Mouse (Mus musculus): ENCODE data around the gene Ass1. TPM values are rescaled to one million over a fixed set of nuclear protein-coding genes. Genes with fewer than 3 reads are reported as not detected.

Ass1 gene
- polyA plus RNA-seq, 1 experiment from 2014 or later = 7.3 TPM

- Histone ChIP-seq H3K9me3 (no peaks in the 10 kb centered on the region; the same call in 1 of the 2 replicates), H3K27ac (no peak overlapping the region), H3K4me1 (peaks cover 20% of the 10 kb centered on the region), H3K4me3 (no peak overlapping the region), H3K27me3 (ENCODE audit: poor library complexity, severe bottlenecking) (peaks cover 42% of the 10 kb centered on the region), H3K36me3 (replicated peaks) (no peaks in the 10 kb centered on the region)
- WGBS = 77% methylated on average over 10 of the region's 10 CpGs
- no peak for DNase-seq (ENCODE audit: extremely low spot score, low spot score)
Observed at GRCm38 (mm10) chr2:31476107-31476820, 6.3 kb downstream of the Ass1 start.

- Histone ChIP-seq H3K27ac (no peak overlapping the region), H3K36me3 (replicated peaks) (no peaks in the 10 kb centered on the region), H3K9me3 (no peaks in the 10 kb centered on the region; the same call in 1 of the 2 replicates), H3K27me3 (ENCODE audit: poor library complexity, severe bottlenecking) (peaks cover 39% of the 10 kb centered on the region), H3K4me3 (no peak overlapping the region), H3K4me1 (peaks cover 20% of the 10 kb centered on the region)
- WGBS = 79% methylated on average over 12 of the region's 12 CpGs
- no peak for DNase-seq (ENCODE audit: extremely low spot score, low spot score)
Observed at GRCm38 (mm10) chr2:31477234-31478161, 7.5 kb downstream of the Ass1 start.

- H3K4me1 ChIP-seq = peaks cover 21% of the 10 kb centered on the region
- peaks cover 79% of the 10 kb centered on the region for H3K27me3 ChIP-seq (ENCODE audit: poor library complexity, severe bottlenecking)
- peak; percentile 85 for DNase-seq (ENCODE audit: extremely low spot score, low spot score)
- 35% methylated on average over 8 of the region's 8 CpGs for WGBS
- no peaks in the 10 kb centered on the region for H3K36me3 ChIP-seq (replicated peaks)
- H3K27ac ChIP-seq = no peak overlapping the region
- H3K9me3 ChIP-seq = no peaks in the 10 kb centered on the region
- no peak overlapping the region for H3K4me3 ChIP-seq
Observed at GRCm38 (mm10) chr2:31482914-31483575, 13.0 kb downstream of the Ass1 start.

- peaks cover 83% of the 10 kb centered on the region for H3K27me3 ChIP-seq (ENCODE audit: poor library complexity, severe bottlenecking)
Observed at GRCm38 (mm10) chr2:31484187-31484586, 14.2 kb downstream of the Ass1 start.

GRCm38 (mm10) chr2:31489166-31489565, 19.2 kb downstream of the Ass1 start:
- Histone ChIP-seq H3K27ac (peak overlapping the region; percentile 11; the same call in 1 of the 2 replicates), H3K4me3 (no peak overlapping the region), H3K36me3 (replicated peaks) (no peaks in the 10 kb centered on the region), H3K4me1 (peaks cover 58% of the 10 kb centered on the region), H3K27me3 (ENCODE audit: poor library complexity, severe bottlenecking) (peaks cover 100% of the 10 kb centered on the region), H3K9me3 (no peaks in the 10 kb centered on the region; the same call in 1 of the 2 replicates)
- WGBS = 52% methylated on average over 12 of the region's 12 CpGs
- no peak for DNase-seq (ENCODE audit: extremely low spot score, low spot score)

More at GRCm38 (mm10) chr2:31484187-31484586, 14.2 kb downstream of the Ass1 start:
- H3K4me1 ChIP-seq = peaks cover 33% of the 10 kb centered on the region
- no peaks in the 10 kb centered on the region for H3K36me3 ChIP-seq (replicated peaks)
- no peaks in the 10 kb centered on the region for H3K9me3 ChIP-seq
- H3K4me3 ChIP-seq = no peak overlapping the region
- WGBS = 20% methylated on average over 5 of the region's 5 CpGs
- no peak overlapping the region for H3K27ac ChIP-seq
- peak; percentile 86 for DNase-seq (ENCODE audit: extremely low spot score, low spot score)

GRCm38 (mm10) chr2:31490556-31490955, 20.5 kb downstream of the Ass1 start:
- peaks cover 100% of the 10 kb centered on the region for H3K27me3 ChIP-seq (ENCODE audit: poor library complexity, severe bottlenecking)
- no peak for DNase-seq (ENCODE audit: extremely low spot score, low spot score)
- no peak overlapping the region for H3K4me3 ChIP-seq
- no peaks in the 10 kb centered on the region for H3K36me3 ChIP-seq (replicated peaks)
- no peak overlapping the region for H3K27ac ChIP-seq
- WGBS = 80% methylated on average over 2 of the region's 2 CpGs
- no peaks in the 10 kb centered on the region; the same call in 1 of the 2 replicates for H3K9me3 ChIP-seq
- peaks cover 58% of the 10 kb centered on the region for H3K4me1 ChIP-seq

GRCm38 (mm10) chr2:31492308-31492707, 22.3 kb downstream of the Ass1 start:
- no peak overlapping the region for H3K4me3 ChIP-seq
- no peaks in the 10 kb centered on the region for H3K36me3 ChIP-seq (replicated peaks)
- 94% methylated on average over 8 of the region's 8 CpGs for WGBS
- H3K27ac ChIP-seq = no peak overlapping the region
- peaks cover 75% of the 10 kb centered on the region for H3K4me1 ChIP-seq
- no peaks in the 10 kb centered on the region; the same call in 1 of the 2 replicates for H3K9me3 ChIP-seq
- no peak for DNase-seq (ENCODE audit: extremely low spot score, low spot score)
- H3K27me3 ChIP-seq (ENCODE audit: poor library complexity, severe bottlenecking) = peaks cover 100% of the 10 kb centered on the region

- Histone ChIP-seq H3K27ac (peak overlapping the region; percentile 53; the same call in 1 of the 2 replicates), H3K4me1 (peaks cover 76% of the 10 kb centered on the region)
- WGBS = 35% methylated on average over 11 of the region's 11 CpGs
Observed at GRCm38 (mm10) chr2:31493243-31493642, 23.2 kb downstream of the Ass1 start.

GRCm38 (mm10) chr2:31494315-31494714, 24.3 kb downstream of the Ass1 start:
- H3K4me3 ChIP-seq = peak overlapping the region; percentile 29

More at GRCm38 (mm10) chr2:31493243-31493642, 23.2 kb downstream of the Ass1 start:
- Histone ChIP-seq H3K4me3 (no peak overlapping the region), H3K36me3 (replicated peaks) (no peaks in the 10 kb centered on the region), H3K27me3 (ENCODE audit: poor library complexity, severe bottlenecking) (peaks cover 100% of the 10 kb centered on the region), H3K9me3 (no peaks in the 10 kb centered on the region; the same call in 1 of the 2 replicates)
- DNase-seq (ENCODE audit: extremely low spot score, low spot score) = no peak

GRCm38 (mm10) chr2:31495046-31495476, 25.1 kb downstream of the Ass1 start:
- DNase-seq (ENCODE audit: extremely low spot score, low spot score) = peak; percentile 53
- Histone ChIP-seq H3K9me3 (no peaks in the 10 kb centered on the region; the same call in 1 of the 2 replicates), H3K36me3 (replicated peaks) (no peaks in the 10 kb centered on the region), H3K4me1 (peaks cover 76% of the 10 kb centered on the region), H3K4me3 (peak overlapping the region; percentile 29), H3K27me3 (ENCODE audit: poor library complexity, severe bottlenecking) (peaks cover 100% of the 10 kb centered on the region), H3K27ac (peak overlapping the region; percentile 69)
- WGBS = 25% methylated on average over 13 of the region's 13 CpGs

More at GRCm38 (mm10) chr2:31494315-31494714, 24.3 kb downstream of the Ass1 start:
- 47% methylated on average over 5 of the region's 5 CpGs for WGBS
- Histone ChIP-seq H3K36me3 (replicated peaks) (no peaks in the 10 kb centered on the region), H3K9me3 (no peaks in the 10 kb centered on the region; the same call in 1 of the 2 replicates), H3K4me1 (peaks cover 76% of the 10 kb centered on the region), H3K27ac (peak overlapping the region; percentile 69), H3K27me3 (ENCODE audit: poor library complexity, severe bottlenecking) (peaks cover 100% of the 10 kb centered on the region)
- no peak for DNase-seq (ENCODE audit: extremely low spot score, low spot score)

- 78% methylated on average over 1 of the region's 1 CpGs for WGBS
- Histone ChIP-seq H3K27ac (0 out of 2 replicates have a peak overlapping the region, but pooled peaks have one; percentile 69), H3K27me3 (ENCODE audit: poor library complexity, severe bottlenecking) (peaks cover 100% of the 10 kb centered on the region), H3K4me1 (peaks cover 86% of the 10 kb centered on the region), H3K4me3 (no peak overlapping the region), H3K9me3 (no peaks in the 10 kb centered on the region; the same call in 1 of the 2 replicates), H3K36me3 (replicated peaks) (no peaks in the 10 kb centered on the region)
- DNase-seq (ENCODE audit: extremely low spot score, low spot score) = no peak
Observed at GRCm38 (mm10) chr2:31496141-31496540, 26.1 kb downstream of the Ass1 start.

- Histone ChIP-seq H3K4me3 (0 out of 2 replicates have a peak overlapping the region, but pooled peaks have one; percentile 4), H3K27me3 (ENCODE audit: poor library complexity, severe bottlenecking) (peaks cover 100% of the 10 kb centered on the region), H3K27ac (peak overlapping the region; percentile 53; the same call in 1 of the 2 replicates), H3K4me1 (peaks cover 96% of the 10 kb centered on the region), H3K36me3 (replicated peaks) (no peaks in the 10 kb centered on the region), H3K9me3 (no peaks in the 10 kb centered on the region; the same call in 1 of the 2 replicates)
- no peak for DNase-seq (ENCODE audit: extremely low spot score, low spot score)
- 43% methylated on average over 7 of the region's 7 CpGs for WGBS
Observed at GRCm38 (mm10) chr2:31497113-31497512, 27.1 kb downstream of the Ass1 start.
